Mouse (Mus musculus) neutrophil, adult 59 days (primary cell): Measurements from ENCODE around the gene Cldnd2. TPM values are rescaled to one million over a fixed set of nuclear protein-coding genes. Genes with fewer than 3 reads are reported as not detected.

Experiments
- total RNA-seq, 2 experiments: library from RNA; stranded (reverse); gene quantifications; 1 replicate in 1 of 2; 2 replicates in 1 of 2; pipeline ENCODE4 v1.2.4; 2023

Gene Cldnd2
- under 1 TPM in 1 of 2 experiments, not detected in 1; 0.62 TPM for total RNA-seq

DNA sequence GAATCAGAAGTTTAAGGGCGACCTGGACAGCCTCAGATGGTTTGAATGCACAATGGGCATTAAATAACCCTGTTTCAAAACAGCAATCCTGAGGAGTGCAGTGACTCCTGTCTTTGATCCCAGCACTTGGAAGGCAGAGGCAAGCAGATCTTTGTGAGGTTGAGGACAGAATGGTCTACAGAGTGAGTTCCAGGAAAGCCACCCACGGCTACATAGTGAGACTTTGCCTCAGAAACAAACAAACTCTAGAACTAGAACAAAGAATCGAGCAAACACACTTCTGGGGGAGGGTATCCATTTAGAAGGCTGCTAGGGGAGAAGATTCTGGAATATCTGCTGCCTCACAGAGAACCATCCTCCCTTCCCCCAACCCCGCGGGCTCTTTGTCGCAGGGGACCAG lies at the start of gene Cldnd2:
Gene Cldnd2 (plus strand): TSS at position 301 of the 400 bp plus-strand sequence.

DNA sequence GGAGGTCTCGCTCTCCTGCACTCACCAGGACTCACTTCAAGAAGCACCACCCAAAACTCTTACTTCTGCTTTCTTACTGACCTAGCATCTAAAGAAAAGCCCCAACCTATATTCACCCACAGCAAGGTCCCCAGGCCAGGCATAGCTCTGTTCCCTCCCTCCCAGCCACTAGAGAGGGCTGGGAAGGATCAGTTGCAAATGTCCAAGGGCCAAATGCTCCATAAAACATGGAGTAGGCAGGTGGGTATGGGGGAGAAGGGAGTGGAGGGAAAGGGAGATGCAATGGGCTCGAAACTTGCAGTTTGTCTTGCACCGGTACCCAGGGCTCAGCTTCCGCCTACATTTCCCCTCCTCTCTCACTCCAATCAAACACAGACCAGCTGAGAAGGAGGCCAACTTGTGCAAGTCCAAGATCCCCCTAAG lies 32.4 kb upstream of the Cldnd2 start, which contains the start of gene Siglecg:
Gene Siglecg (plus strand): TSS at position 74 of the 423 bp plus-strand sequence.

DNA sequence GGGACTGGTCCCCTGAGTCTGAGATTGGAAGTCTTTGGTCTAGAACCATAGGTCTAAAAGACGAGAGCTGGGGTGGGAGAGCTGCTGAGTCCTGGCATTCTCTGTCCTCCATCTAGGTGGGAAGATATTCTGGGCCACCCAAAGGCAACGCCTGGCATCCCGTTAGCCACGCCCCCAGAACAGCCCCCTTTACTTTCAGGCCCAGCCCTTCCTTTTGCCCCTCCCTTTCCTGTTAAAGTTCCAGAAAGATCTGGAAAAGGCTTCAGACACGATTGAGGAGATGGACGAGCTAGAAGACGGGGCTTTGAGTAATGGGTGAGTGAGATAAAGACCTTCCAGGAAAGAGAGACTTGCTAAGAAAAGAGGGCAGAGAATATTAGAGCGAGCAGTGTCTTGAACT lies 13.2 kb upstream of the Cldnd2 start, which contains the start of gene Lim2:
Gene Lim2 (plus strand): TSS at position 265 of the 400 bp plus-strand sequence.

DNA sequence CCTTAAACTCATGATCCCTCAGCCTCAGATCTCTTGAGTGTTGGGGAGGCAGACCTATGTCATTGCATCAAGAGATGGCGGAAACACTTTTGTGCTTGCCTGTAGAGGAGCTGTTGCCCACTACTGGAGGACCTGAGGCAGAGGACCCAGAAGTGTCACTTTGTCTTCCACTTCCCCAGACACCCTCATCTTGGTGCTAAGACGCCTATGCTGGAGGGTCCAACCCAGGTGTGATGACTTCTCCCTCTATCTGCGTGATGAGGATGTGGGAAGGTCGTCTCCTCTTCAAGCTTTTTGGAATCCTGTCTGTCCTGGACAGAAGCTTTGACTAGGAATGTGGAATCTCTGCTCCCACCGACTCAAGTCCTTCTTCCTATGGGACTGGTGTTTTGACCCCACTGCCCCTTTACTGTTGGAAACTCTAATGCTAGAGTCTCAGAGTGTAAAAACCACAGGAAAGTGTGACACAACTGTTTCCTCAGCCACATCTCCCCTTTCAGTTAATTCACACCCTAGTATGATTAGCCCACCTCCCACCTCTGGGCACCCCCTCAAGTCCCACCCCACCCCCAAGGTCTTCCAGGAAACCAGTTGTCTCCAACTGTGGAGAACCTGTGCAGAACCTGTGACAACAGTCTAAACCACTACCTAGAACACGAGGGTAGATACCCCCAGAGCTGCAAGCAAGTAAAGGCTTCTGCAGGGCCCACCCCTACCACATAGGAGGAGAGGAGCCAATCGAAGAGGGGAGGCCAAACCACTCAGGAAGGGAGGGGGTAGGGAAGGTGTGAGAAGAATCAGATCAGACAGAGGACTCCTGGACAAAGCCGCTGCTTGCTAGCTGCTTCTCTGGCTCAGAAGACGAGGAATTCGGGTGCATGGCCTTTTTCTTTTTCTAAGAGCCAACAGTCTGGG lies 4.0 kb upstream of the Cldnd2 start, which contains the start of gene Nkg7:
Gene Nkg7 (plus strand): TSS at position 733 of the 915 bp plus-strand sequence.

DNA sequence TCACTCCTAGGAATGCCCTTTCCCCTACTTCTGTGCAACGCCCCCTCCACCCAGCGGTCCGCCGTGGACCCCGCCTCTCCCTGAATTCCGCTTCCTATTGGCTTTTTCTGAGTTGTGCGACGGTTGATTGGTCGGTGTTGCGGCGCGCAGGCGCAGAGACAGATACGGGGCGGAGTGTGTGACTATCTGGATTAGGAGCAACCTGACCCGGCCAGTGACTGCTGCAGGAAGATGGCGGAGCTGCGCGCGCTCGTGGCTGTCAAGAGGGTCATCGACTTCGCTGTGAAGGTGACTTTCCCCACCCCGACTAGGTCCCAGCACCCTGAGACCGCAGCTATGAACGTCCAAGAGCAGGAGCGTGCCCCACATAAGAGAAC lies 3.3 kb downstream of the Cldnd2 start, which contains the start of the genes Etfb and Gm45233:
Gene Etfb (plus strand): TSS at position 167 of the 377 bp plus-strand sequence.
Gene Gm45233 (plus strand): TSS at position 212 of the 377 bp plus-strand sequence.

DNA sequence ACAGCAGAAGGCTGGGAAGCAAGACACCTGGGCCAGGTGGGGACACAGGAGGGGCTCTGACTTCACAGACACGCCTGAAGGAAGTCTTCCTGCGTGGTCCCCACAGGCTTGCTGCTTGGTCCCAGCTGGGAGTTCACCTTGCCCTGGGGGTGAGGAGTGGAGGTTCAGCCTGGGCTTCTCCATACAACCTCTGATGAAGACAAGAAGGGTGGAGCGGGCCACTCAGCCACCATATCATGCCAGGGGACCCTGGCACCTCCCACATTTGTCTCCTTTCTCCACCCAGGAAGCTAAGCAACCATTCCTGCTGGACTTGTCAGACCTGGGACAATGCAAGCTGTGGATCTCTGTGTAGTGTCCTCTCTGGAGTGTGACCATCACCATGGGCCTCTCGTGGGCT lies 22.3 kb downstream of the Cldnd2 start, which contains the start of gene Vsig10l:
Gene Vsig10l (plus strand): TSS at position 301 of the 400 bp plus-strand sequence.

DNA sequence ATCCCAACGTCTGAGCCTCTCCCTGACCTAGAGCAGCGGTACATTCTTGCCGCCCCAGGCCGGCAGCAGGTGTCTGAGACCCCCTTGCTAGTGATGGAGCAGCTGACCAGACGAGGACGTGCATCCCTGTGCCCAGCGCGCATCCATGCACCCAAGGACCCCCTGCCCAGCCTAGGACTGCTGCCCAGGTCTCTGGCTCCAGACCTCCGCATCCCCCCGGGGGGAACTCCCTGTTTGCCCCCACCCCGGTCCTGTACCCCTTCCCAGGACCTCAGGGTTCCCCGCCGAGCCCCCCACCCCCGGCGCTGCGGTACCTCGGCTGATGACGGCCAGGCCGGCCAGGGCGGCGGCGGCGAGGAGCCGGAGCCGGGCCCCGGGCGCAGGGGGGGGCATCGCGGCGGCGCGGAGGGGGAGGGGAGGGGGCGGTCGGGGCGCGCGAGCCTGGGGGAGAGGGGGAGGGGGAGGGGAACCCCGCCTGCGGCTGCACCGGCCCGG lies 49.1 kb downstream of the Cldnd2 start, which contains the start of gene Iglon5:
Gene Iglon5 (minus strand): TSS at position 445 of the 495 bp plus-strand sequence.

Other genes with a start within 250 kb of the Cldnd2 start
- 10 to 100 TPM; 19.2 to 19.8 TPM for gene Zfp715, start 127.5 kb upstream of the Cldnd2 start, total RNA-seq
- gene Siglecf, start 89.4 kb upstream of the Cldnd2 start, total RNA-seq: 10 to 100 TPM; 10.6 to 12.0 TPM
- gene Siglecg, start 32.6 kb upstream of the Cldnd2 start, total RNA-seq: 10 to 100 TPM; 55.9 to 59.4 TPM
- gene Lim2, start 13.1 kb upstream of the Cldnd2 start, total RNA-seq: not detected
- 10 to 100 TPM; 31.3 to 31.9 TPM for gene Nkg7, start 3.7 kb upstream of the Cldnd2 start, total RNA-seq
- gene Etfb, start 3.3 kb downstream of the Cldnd2 start, total RNA-seq: 10 to 100 TPM; 58.6 to 71.6 TPM
- not detected for gene Gm45233, start 3.3 kb downstream of the Cldnd2 start, total RNA-seq
- gene Vsig10l, start 22.4 kb downstream of the Cldnd2 start, total RNA-seq: 10 to 100 TPM in 1 of 2 experiments, 1 to 10 TPM in 1; 8.3 to 14.7 TPM
- gene Iglon5, start 49.3 kb downstream of the Cldnd2 start, total RNA-seq: not detected
- under 1 TPM in 1 of 2 experiments, not detected in 1; 0.18 TPM for gene 4931406B18Rik, start 65.2 kb downstream of the Cldnd2 start, total RNA-seq
- 100 to 1,000 TPM; 465 to 478 TPM for gene Cd33, start 103.6 kb downstream of the Cldnd2 start, total RNA-seq
- gene Zfp658, start 121.5 kb downstream of the Cldnd2 start, total RNA-seq: 1 to 10 TPM; 2.5 to 3.0 TPM
- gene Zfp719, start 138.8 kb downstream of the Cldnd2 start, total RNA-seq: 10 to 100 TPM; 10.9 to 12.6 TPM
- under 1 TPM; 0.62 to 0.78 TPM for gene Zfp819, start 166.4 kb downstream of the Cldnd2 start, total RNA-seq
- gene Ceacam18, start 193.9 kb downstream of the Cldnd2 start, total RNA-seq: not detected
- gene Siglece, start 219.4 kb downstream of the Cldnd2 start, total RNA-seq: 100 to 1,000 TPM; 152 to 169 TPM
- gene Ctu1, start 231.2 kb downstream of the Cldnd2 start, total RNA-seq: 1 to 10 TPM; 2.7 to 4.6 TPM
- not detected for gene Klk14, start 249.6 kb downstream of the Cldnd2 start, total RNA-seq